Mouse (Mus musculus): ENCODE data around the gene St3gal3. TPM values are rescaled to one million over a fixed set of nuclear protein-coding genes. Genes with fewer than 3 reads are reported as not detected.

Gene St3gal3
- polyA plus RNA-seq, 1 experiment = 8.9 TPM

DNA sequence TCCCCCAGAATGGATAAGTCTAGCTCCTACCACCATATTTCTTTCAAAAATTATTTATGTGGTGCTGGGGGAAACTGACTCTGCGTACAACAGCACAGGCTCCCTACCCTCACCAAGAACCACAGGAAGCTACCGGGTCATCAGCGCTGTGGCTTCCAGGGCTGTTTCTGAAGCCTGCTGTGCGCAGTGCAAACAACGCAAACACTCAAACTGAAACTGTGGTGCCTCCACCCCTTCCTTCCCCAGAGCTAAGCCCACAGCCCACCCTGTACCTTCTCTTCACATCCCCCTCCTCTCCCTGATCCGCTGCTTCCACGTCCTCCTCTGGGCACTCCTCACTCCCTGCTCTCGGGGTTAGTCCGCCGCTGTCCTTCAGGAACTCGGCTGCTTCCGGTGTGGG is 27.4 kb upstream of the St3gal3 start:
- no peak for DNase-seq (ENCODE audit: low read depth in 1 of 2, low spot score in 2 of 2)
- no peaks in the 10 kb centered on the region for H3K27me3 ChIP-seq (ENCODE audit: control insufficient read depth, insufficient read depth, low read length)
- 89% methylated on average over 12 of the region's 12 CpGs for WGBS
- H3K4me1 ChIP-seq (ENCODE audit: control insufficient read depth, insufficient read depth, insufficient read length) = no peaks in the 10 kb centered on the region
- TF ChIP-seq POLR2A (IDR thresholded peaks at IDR 0.05; ENCODE audit: low read depth, low read length) = no peak
- TF ChIP-seq CTCF (IDR thresholded peaks at IDR 0.05; ENCODE audit: extremely low read depth, insufficient read depth, insufficient read length, insufficient replicate concordance) = no peak
- H3K27ac ChIP-seq (ENCODE audit: insufficient read depth, low read length) = no peak overlapping the region
- no peak overlapping the region for H3K4me3 ChIP-seq (ENCODE audit: extremely low read depth, insufficient read depth, insufficient read length)
- peaks cover 52% of the 10 kb centered on the region for H3K36me3 ChIP-seq (ENCODE audit: control insufficient read depth, insufficient read depth, low read length)

GRCm38 (mm10) chr4:118157666-118158065 is 23.0 kb upstream of the St3gal3 start:
- H3K4me1 ChIP-seq (ENCODE audit: control insufficient read depth, insufficient read depth, insufficient read length) = peaks cover 10% of the 10 kb centered on the region
- no peaks in the 10 kb centered on the region for H3K27me3 ChIP-seq (ENCODE audit: control insufficient read depth, insufficient read depth, low read length)
- TF ChIP-seq POLR2A (IDR thresholded peaks at IDR 0.05; ENCODE audit: low read depth, low read length) (no peak), CTCF (IDR thresholded peaks at IDR 0.05; ENCODE audit: extremely low read depth, insufficient read depth, insufficient read length, insufficient replicate concordance) (no peak)
- no peak for DNase-seq (ENCODE audit: low read depth in 1 of 2, low spot score in 2 of 2)
- no peak overlapping the region for H3K27ac ChIP-seq (ENCODE audit: insufficient read depth, low read length)
- peaks cover 57% of the 10 kb centered on the region for H3K36me3 ChIP-seq (ENCODE audit: control insufficient read depth, insufficient read depth, low read length)
- no peak overlapping the region for H3K4me3 ChIP-seq (ENCODE audit: extremely low read depth, insufficient read depth, insufficient read length)
- WGBS = 91% methylated on average over 3 of the region's 3 CpGs

DNA sequence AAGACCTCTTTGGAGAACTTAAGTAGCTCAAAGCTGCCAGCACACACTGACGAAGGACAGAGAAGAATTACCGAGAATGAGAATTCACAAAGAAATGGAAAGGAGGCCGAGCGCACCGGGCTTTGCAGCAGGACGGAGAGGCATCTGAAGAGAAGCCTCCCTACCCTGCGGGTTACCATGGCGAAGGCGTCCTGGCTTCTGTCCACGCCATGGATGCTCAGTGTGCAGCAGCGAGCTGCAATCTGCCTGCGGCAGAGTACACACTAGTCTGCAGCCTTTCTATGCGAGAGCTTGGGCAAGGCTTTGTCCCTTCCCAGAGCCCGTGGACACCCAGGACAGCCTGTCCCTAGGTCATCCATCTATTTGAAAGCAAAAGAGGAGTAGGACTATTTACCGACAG is 21.8 kb upstream of the St3gal3 start:
- 93% methylated on average over 15 of the region's 15 CpGs for WGBS
- no peaks in the 10 kb centered on the region for H3K27me3 ChIP-seq (ENCODE audit: control insufficient read depth, insufficient read depth, low read length)
- H3K4me3 ChIP-seq (ENCODE audit: extremely low read depth, insufficient read depth, insufficient read length) = no peak overlapping the region
- peaks cover 49% of the 10 kb centered on the region for H3K36me3 ChIP-seq (ENCODE audit: control insufficient read depth, insufficient read depth, low read length)
- peaks cover 16% of the 10 kb centered on the region for H3K4me1 ChIP-seq (ENCODE audit: control insufficient read depth, insufficient read depth, insufficient read length)
- TF ChIP-seq POLR2A (IDR thresholded peaks at IDR 0.05; ENCODE audit: low read depth, low read length) = no peak
- no peak for TF ChIP-seq CTCF (IDR thresholded peaks at IDR 0.05; ENCODE audit: extremely low read depth, insufficient read depth, insufficient read length, insufficient replicate concordance)
- H3K27ac ChIP-seq (ENCODE audit: insufficient read depth, low read length) = no peak overlapping the region
- DNase-seq (ENCODE audit: low read depth in 1 of 2, low spot score in 2 of 2) = no peak

- TF ChIP-seq POLR2A (IDR thresholded peaks at IDR 0.05; ENCODE audit: low read depth, low read length) (no peak), CTCF (IDR thresholded peaks at IDR 0.05; ENCODE audit: extremely low read depth, insufficient read depth, insufficient read length, insufficient replicate concordance) (no peak)
- Histone ChIP-seq H3K4me1 (ENCODE audit: control insufficient read depth, insufficient read depth, insufficient read length) (peaks cover 16% of the 10 kb centered on the region), H3K4me3 (ENCODE audit: extremely low read depth, insufficient read depth, insufficient read length) (no peak overlapping the region), H3K36me3 (ENCODE audit: control insufficient read depth, insufficient read depth, low read length) (peaks cover 41% of the 10 kb centered on the region), H3K27me3 (ENCODE audit: control insufficient read depth, insufficient read depth, low read length) (no peaks in the 10 kb centered on the region), H3K27ac (ENCODE audit: insufficient read depth, low read length) (no peak overlapping the region)
- WGBS = 90% methylated on average over 5 of the region's 5 CpGs
- no peak for DNase-seq (ENCODE audit: low read depth in 1 of 2, low spot score in 2 of 2)
Measured at GRCm38 (mm10) chr4:118154889-118155288, 20.2 kb upstream of the St3gal3 start.

- TF ChIP-seq CTCF (IDR thresholded peaks at IDR 0.05; ENCODE audit: extremely low read depth, insufficient read depth, insufficient read length, insufficient replicate concordance) (no peak), POLR2A (IDR thresholded peaks at IDR 0.05; ENCODE audit: low read depth, low read length) (no peak)
- H3K36me3 ChIP-seq (ENCODE audit: control insufficient read depth, insufficient read depth, low read length) = peaks cover 54% of the 10 kb centered on the region
- no peak overlapping the region for H3K4me3 ChIP-seq (ENCODE audit: extremely low read depth, insufficient read depth, insufficient read length)
- peak overlapping the region; percentile 76 for H3K27ac ChIP-seq (ENCODE audit: insufficient read depth, low read length)
- peak in 1 of 2 experiments; percentile 45 for DNase-seq (ENCODE audit: low read depth in 1 of 2, low spot score in 2 of 2)
- 78% methylated on average over 17 of the region's 17 CpGs for WGBS
- peaks cover 16% of the 10 kb centered on the region for H3K4me1 ChIP-seq (ENCODE audit: control insufficient read depth, insufficient read depth, insufficient read length)
- no peaks in the 10 kb centered on the region for H3K27me3 ChIP-seq (ENCODE audit: control insufficient read depth, insufficient read depth, low read length)
Measured at GRCm38 (mm10) chr4:118152020-118152785, 17.5 kb upstream of the St3gal3 start.

DNA sequence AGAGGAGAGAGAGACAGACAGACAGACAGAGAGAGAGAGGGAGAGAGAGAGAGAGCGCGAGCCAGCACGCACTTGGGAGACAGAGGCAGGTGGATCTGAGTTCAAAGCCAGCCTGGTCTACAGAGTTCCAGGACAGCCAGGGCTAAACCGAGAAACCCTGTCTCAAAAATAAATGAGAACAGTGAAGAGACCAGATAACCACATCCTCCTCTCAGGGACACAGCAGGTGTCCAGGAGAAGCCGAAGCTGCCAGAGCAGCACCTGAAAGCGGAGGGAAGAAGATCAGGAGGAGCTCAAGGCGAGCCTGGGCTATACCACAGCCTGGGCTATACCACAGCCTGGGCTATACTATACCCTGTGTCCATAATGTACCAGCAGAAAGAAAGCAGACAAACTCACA is 16.1 kb upstream of the St3gal3 start:
- DNase-seq (ENCODE audit: low read depth in 1 of 2, low spot score in 2 of 2) = no peak
- Histone ChIP-seq H3K4me3 (ENCODE audit: extremely low read depth, insufficient read depth, insufficient read length) (no peak overlapping the region), H3K27ac (ENCODE audit: insufficient read depth, low read length) (no peak overlapping the region), H3K27me3 (ENCODE audit: control insufficient read depth, insufficient read depth, low read length) (no peaks in the 10 kb centered on the region), H3K4me1 (ENCODE audit: control insufficient read depth, insufficient read depth, insufficient read length) (peaks cover 16% of the 10 kb centered on the region), H3K36me3 (ENCODE audit: control insufficient read depth, insufficient read depth, low read length) (peaks cover 63% of the 10 kb centered on the region)
- no peak for TF ChIP-seq CTCF (IDR thresholded peaks at IDR 0.05; ENCODE audit: extremely low read depth, insufficient read depth, insufficient read length, insufficient replicate concordance)
- TF ChIP-seq POLR2A (IDR thresholded peaks at IDR 0.05; ENCODE audit: low read depth, low read length) = no peak
- 89% methylated on average over 7 of the region's 7 CpGs for WGBS
